Mouse (Mus musculus): Measurements from ENCODE around the gene Cyp3a16.

GRCm38 (mm10) chr5:145490300-145490699 lies 20.8 kb upstream of the Cyp3a16 start:
- no peak for TF ChIP-seq CTCF (IDR thresholded peaks at IDR 0.05; ENCODE audit: borderline replicate concordance, extremely low read depth, insufficient read depth, insufficient read length)
- TF ChIP-seq POLR2A (IDR thresholded peaks at IDR 0.05; ENCODE audit: borderline replicate concordance, extremely low read depth, insufficient read depth, insufficient read length, poor library complexity, severe bottlenecking) = no peak

Data from brain, embryonic 14.5 days (tissue).